16 mouse cellular contexts compared by ENCODE assay signal in genomic region chr1:171827674-171828073, GRCm38 (mm10). TPM values are rescaled to one million over a fixed set of nuclear protein-coding genes. Genes with fewer than 3 reads are reported as not detected.
DNase-seq lines count a peak whose midpoint lies in the region; ATAC-seq and TF ChIP-seq lines count a peak whose summit lies in the region.
"Had no signal": no experiment of that assay in that cellular context is flagged by ENCODE, and none has a peak within 500 bp of the region (broad histone marks: within the 10 kb centered on the region; RNA-seq: fewer than 3 reads in every experiment).

No protein-coding gene starts in this region.

- ATAC-seq in liver, postnatal 0 days: 0 out of 2 replicates have a peak, but pooled peaks have one; percentile 35

- no peaks in the 10 kb centered on the region for H3K36me3 ChIP-seq in liver, postnatal 0 days (replicated peaks; ENCODE audit: insufficient read depth, low read length)
- H3K36me3 ChIP-seq in CH12.LX (replicated peaks in 1 of 2; ENCODE audit: control insufficient read depth in 1 of 2, insufficient read depth in 1 of 2, low read length in 1 of 2): no peaks in the 10 kb centered on the region
- H3K36me3 ChIP-seq: G1E; lung, embryonic 15.5 days; stomach, embryonic 15.5 days had no signal

- H3K4me2 ChIP-seq in liver, postnatal 0 days (ENCODE audit: low read depth, low read length): no peak overlapping the region
- 0 out of 2 replicates have a peak overlapping the region, but pooled peaks have one; percentile 6 for H3K4me2 ChIP-seq in CH12.LX (ENCODE audit: insufficient read depth, low read depth, poor library complexity, severe bottlenecking)
- H3K4me2 ChIP-seq: lung, embryonic 15.5 days; stomach, embryonic 15.5 days had no signal

- TF ChIP-seq POLR2A in CH12.LX (IDR thresholded peaks at IDR 0.05; ENCODE audit: low read depth, low read length): no peak

- in situ Hi-C loops in CH12.LX (cut with MboI; ENCODE audit: low pct_ligation_motif_present, low pct_unique_long_range_greater_than_20kb, low sequenced_read_pairs): loop anchor here (5.0 kb wide), 1 partner anchor 175 kb away; no protein-coding TSS in a partner anchor

- no peaks in the 10 kb centered on the region for H3K27me3 ChIP-seq in liver, postnatal 0 days (ENCODE audit: insufficient read depth, low read length)
- H3K27me3 ChIP-seq in CH12.LX (replicated peaks): no peaks in the 10 kb centered on the region
- H3K27me3 ChIP-seq: lung, embryonic 15.5 days; stomach, embryonic 15.5 days had no signal

- no peaks in the 10 kb centered on the region for H3K79me2 ChIP-seq in CH12.LX (replicated peaks; ENCODE audit: control insufficient read depth, extremely low read depth, insufficient read depth, poor library complexity, severe bottlenecking)

- TF ChIP-seq CTCF in liver, postnatal 0 days (IDR thresholded peaks at IDR 0.05; ENCODE audit: low read depth): peak; percentile 50
- TF ChIP-seq CTCF in CH12.LX (conservative IDR thresholded peaks at IDR 0.05 in 1 of 2, IDR thresholded peaks at IDR 0.05 in 1 of 2; ENCODE audit: low read depth in 2 of 2, low read length in 2 of 2): peak; percentile 11 to 93; a peak in 2 of 4 replicates
- no peak for TF ChIP-seq CTCF in layer of hippocampus, adult 2 months (conservative IDR thresholded peaks at IDR 0.05)

- TF ChIP-seq EP300 in liver, postnatal 0 days (IDR thresholded peaks at IDR 0.05; ENCODE audit: low read depth): no peak
- peak; percentile 22; the same call in 1 of the 2 replicates for TF ChIP-seq EP300 in CH12.LX (IDR thresholded peaks at IDR 0.05; ENCODE audit: low read length)

- no peak for DNase-seq in liver, postnatal 0 days
- DNase-seq in liver (no peak), CH12.LX (ENCODE audit: extremely low read depth) (peak; percentile 88)
- peak; percentile 44 for DNase-seq in brain, adult 2 months (ENCODE audit: low read depth, low spot score)
- peak; percentile 77 for DNase-seq in naive thymus-derived CD4-positive, alpha-beta T cell, adult 2 months (ENCODE audit: low read depth)
- DNase-seq in kidney, adult 18-20 months: no peak
- DNase-seq in layer of hippocampus, adult 2 months (ENCODE audit: low spot score in 2 of 2): no peak
- DNase-seq: adrenal gland, postnatal 36 days; cerebellum, adult 9-11 months; gastrocnemius, postnatal 10 days; heart, postnatal 36 days; retina, postnatal 1 day had no signal

- no peak overlapping the region for H3K9ac ChIP-seq in liver, postnatal 0 days (replicated peaks)
- no peak overlapping the region for H3K9ac ChIP-seq in CH12.LX (ENCODE audit: insufficient read depth, low read depth)
- H3K9ac ChIP-seq: lung, embryonic 15.5 days; stomach, embryonic 15.5 days had no signal

- H3K4me1 ChIP-seq in liver, postnatal 0 days (ENCODE audit: insufficient read depth): no peaks in the 10 kb centered on the region
- peaks cover 2 to 22% of the 10 kb centered on the region in 2 experiments; a peak in 3 of 4 replicates for H3K4me1 ChIP-seq in CH12.LX (ENCODE audit: control insufficient read depth in 1 of 2, insufficient read depth in 2 of 2)
- H3K4me1 ChIP-seq: lung, embryonic 15.5 days; stomach, embryonic 15.5 days had no signal

- H3K9me3 ChIP-seq in liver, postnatal 0 days (ENCODE audit: low read length): no peaks in the 10 kb centered on the region
- peaks cover 7% of the 10 kb centered on the region for H3K9me3 ChIP-seq in CH12.LX (replicated peaks; ENCODE audit: low read length)
- H3K9me3 ChIP-seq: lung, embryonic 15.5 days; stomach, embryonic 15.5 days had no signal

- dilution Hi-C loops in CH12.LX (cut with MboI; ENCODE audit: extremely low pct_ligation_motif_present, extremely low pct_unique_long_range_greater_than_20kb, low sequenced_read_pairs): no loop called here

- TF ChIP-seq RAD21 in CH12.LX (IDR thresholded peaks at IDR 0.05; ENCODE audit: low read depth, low read length): peak; percentile 99

- H3K27ac ChIP-seq in liver, postnatal 0 days (ENCODE audit: low read depth): no peak overlapping the region
- no peak overlapping the region for H3K27ac ChIP-seq in CH12.LX (ENCODE audit: insufficient read depth, low read depth)
- H3K27ac ChIP-seq in layer of hippocampus, adult 2 months: no peak overlapping the region
- H3K27ac ChIP-seq: kidney, postnatal 0 days; lung, embryonic 15.5 days; stomach, embryonic 15.5 days had no signal

- no peak overlapping the region for H3K4me3 ChIP-seq in liver, postnatal 0 days (ENCODE audit: low read depth, low read length)
- no peak overlapping the region for H3K4me3 ChIP-seq in CH12.LX (replicated peaks in 1 of 3; ENCODE audit: low read depth in 2 of 3, low read length in 2 of 3, poor library complexity in 1 of 3)
- no peak overlapping the region for H3K4me3 ChIP-seq in layer of hippocampus, adult 2 months
- H3K4me3 ChIP-seq: lung, embryonic 15.5 days; stomach, embryonic 15.5 days had no signal

TF ChIP-seq in CH12.LX, 34 proteins besides CTCF, POLR2A, EP300 and RAD21:
- no peak for TF ChIP-seq JUN (IDR thresholded peaks at IDR 0.05; ENCODE audit: insufficient read depth, low read depth, low read length)
- TF ChIP-seq MEF2A (IDR thresholded peaks at IDR 0.05; ENCODE audit: borderline replicate concordance, low read depth, low read length): peak; percentile 42; the same call in 1 of the 2 replicates
- no peak for TF ChIP-seq TCF12 (IDR thresholded peaks at IDR 0.05; ENCODE audit: low read depth, low read length)
- TF ChIP-seq IRF4 (IDR thresholded peaks at IDR 0.05; ENCODE audit: low read depth, low read length): 0 out of 2 replicates have a peak, but pooled peaks have one; percentile 18
- no peak for TF ChIP-seq MAX (IDR thresholded peaks at IDR 0.05; ENCODE audit: low read length)
- TF ChIP-seq GABPA (IDR thresholded peaks at IDR 0.05; ENCODE audit: insufficient replicate concordance, low read depth, low read length): no peak
- TF ChIP-seq SMC3 (IDR thresholded peaks at IDR 0.05; ENCODE audit: low read depth, low read length): peak; percentile 97
- TF ChIP-seq NELFE (IDR thresholded peaks at IDR 0.05; ENCODE audit: low read depth, low read length): no peak
- no peak; the same call in 1 of the 2 replicates for TF ChIP-seq JUND (conservative IDR thresholded peaks at IDR 0.05; ENCODE audit: low read depth, low read length)
- TF ChIP-seq SIN3A (IDR thresholded peaks at IDR 0.05; ENCODE audit: low read length): no peak
- no peak for TF ChIP-seq HCFC1 (IDR thresholded peaks at IDR 0.05; ENCODE audit: low read depth, low read length)
- peak; percentile 93 for TF ChIP-seq ZC3H11A (IDR thresholded peaks at IDR 0.05; ENCODE audit: low read depth, low read length)
- no peak for TF ChIP-seq BHLHE40 (IDR thresholded peaks at IDR 0.05; ENCODE audit: low read depth, low read length)
- TF ChIP-seq ELF1 (IDR thresholded peaks at IDR 0.05; ENCODE audit: low read depth, low read length): peak; percentile 40; the same call in 1 of the 2 replicates
- TF ChIP-seq RCOR1 (conservative IDR thresholded peaks at IDR 0.05; ENCODE audit: low read depth, low read length): no peak

RNA-seq across cellular contexts. Expression of gene Cd84, which starts 11.8 kb away (rescaled TPM):
- polyA plus RNA-seq in liver, postnatal 0 days (2015; fragmentation: Nextera tagmentation; extraction: Ambion mirVana): 10.8 and 11.2 TPM in 2 replicates
- 12.4 and 12.7 TPM in 2 replicates for total RNA-seq in CH12.LX (2012; rRNA removed)
- 24.3 and 31.8 TPM in 2 replicates for total RNA-seq in CH12.LX (2014; rRNA removed)
- 17.4 and 18.1 TPM in 2 replicates for polyA plus RNA-seq in CH12.LX (2012; ENCODE audit: insufficient read length, low read depth)
- total RNA-seq in layer of hippocampus, adult 2 months (2021): 1 to 10 TPM; 1.9 to 2.1 TPM
- polyA plus RNA-seq: G1E had no signal

Comparison
In these comparisons a context has a peak if more than half of its experiments do, and no peak if none do; other contexts are left out.
1. DNase-seq: peak in CH12.LX (single experiment), brain, adult 2 months (single experiment) and naive thymus-derived CD4-positive, alpha-beta T cell, adult 2 months (single experiment); none in liver, postnatal 0 days (single experiment), liver (single experiment), kidney, adult 18-20 months (single experiment) and layer of hippocampus, adult 2 months (0 of 2).
2. RNA of gene Cd84, which starts 11.8 kb away (total RNA-seq): 12.4 to 31.8 TPM in CH12.LX; 1.9 to 2.1 TPM in layer of hippocampus, adult 2 months; every median in the first group is over 4 times any median in the second.